Mouse (Mus musculus): ENCODE results near the gene Olfr1313. TPM values are rescaled to one million over a fixed set of nuclear protein-coding genes. Genes with fewer than 3 reads are reported as not detected.

Gene Olfr1313
- polyA plus RNA-seq (2015; fragmentation: Illumina TruSeq; extraction: RNeasy Lipid Tissue Mini Kit (QIAGEN cat#74804); ENCODE audit: insufficient read depth, low read depth, low replicate concordance): not detected

DNA sequence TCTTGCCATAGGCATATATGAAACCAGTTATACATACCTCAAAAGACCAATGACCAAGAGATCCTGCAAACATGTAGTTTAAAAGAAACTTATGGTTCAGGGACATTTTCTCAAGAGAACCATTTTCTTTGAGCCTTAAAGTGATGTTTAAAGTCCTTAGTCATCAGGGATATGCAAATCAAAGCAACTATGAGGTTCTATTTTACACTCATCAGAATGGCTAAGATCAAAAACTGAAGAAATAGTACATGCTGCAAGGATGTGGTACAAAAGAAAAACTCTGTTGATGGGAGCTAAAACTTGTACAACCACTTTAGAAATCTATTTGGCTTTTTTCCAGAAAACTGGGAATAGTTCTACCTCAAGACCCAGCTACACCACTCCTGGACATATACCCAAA is at the start of gene Olfr1313:
Gene Olfr1313, minus strand, starts transcription at position 101 of the 400 bp plus-strand sequence.

DNA sequence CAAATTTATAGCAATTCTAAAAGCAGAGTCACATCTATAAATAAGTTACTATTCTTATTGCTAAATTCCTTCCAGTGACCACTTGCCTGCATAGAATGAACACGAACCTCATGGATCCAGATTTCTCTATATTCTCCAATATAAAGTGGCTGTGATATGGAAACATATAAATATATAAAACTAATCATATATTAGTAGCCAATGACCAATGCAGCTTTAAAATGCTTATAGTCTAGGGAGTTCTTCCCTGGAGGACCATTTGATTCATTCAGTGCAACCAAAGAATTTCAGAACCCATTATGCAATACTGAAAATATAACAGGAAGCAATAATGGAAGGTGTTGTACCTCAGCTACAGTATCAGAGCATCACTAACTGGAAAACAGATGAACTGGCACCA is 37.7 kb upstream of the Olfr1313 start, which contains the start of gene Olfr1315-ps1:
Gene Olfr1315-ps1, minus strand, starts transcription at position 101 of the 400 bp plus-strand sequence.

DNA sequence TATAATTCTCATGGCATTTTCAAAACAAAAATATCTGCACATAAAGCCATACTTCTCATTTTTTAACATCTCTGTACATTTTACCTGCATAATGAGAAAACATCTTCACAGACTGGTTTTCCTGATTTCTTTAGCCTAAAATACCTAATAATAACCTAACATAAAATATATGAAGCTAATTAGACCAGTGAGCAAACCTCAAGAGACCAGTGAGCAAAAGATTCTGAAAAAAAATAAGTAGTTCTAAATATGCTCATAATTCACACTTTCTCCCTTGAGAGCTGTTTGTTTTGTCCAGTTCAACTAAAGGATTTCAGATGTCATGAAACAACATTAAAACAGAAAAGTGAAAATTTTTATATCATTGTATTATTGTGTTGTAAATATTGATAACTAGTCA is 19.0 kb upstream of the Olfr1313 start, which contains the start of gene Olfr1314:
Gene Olfr1314, minus strand, starts transcription at position 101 of the 400 bp plus-strand sequence.

DNA sequence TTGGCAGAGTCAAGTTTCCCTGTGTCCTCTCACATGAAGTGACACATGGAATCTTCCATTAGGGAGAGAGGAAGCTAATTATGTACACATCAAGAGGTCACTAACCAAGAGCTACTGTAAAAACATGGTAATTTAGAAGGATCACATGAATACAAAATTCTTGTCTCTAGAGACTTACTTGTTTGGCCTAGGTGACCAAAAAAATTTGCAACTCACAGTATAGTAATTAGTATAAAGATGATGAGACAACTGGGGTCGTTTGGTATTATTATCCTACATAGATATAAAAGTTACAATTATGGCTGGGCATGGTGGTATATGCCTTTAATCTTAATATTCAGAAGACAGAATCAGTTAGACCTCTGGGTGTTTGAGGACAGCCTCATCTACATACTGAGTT is 27.5 kb downstream of the Olfr1313 start, which contains the start of gene Olfr1312:
Gene Olfr1312, minus strand, starts transcription at position 101 of the 400 bp plus-strand sequence.

DNA sequence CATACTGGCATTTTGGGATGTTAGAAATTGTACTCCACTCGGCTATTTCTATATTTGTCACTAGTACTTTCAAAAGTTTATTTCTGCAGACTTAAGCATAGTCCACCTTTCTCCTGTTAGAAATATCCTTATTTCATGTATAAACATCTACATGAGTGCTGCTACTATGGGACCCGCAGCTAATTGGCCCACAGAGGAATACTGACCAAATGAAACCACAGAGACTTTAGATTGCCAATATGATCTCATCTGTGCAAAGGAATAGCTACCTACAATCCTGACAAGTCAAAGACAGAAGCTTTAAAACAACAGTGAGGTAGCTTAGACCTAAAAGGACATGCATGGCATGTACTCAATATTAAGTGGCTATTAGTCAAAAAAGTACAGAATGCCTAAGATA is 53.3 kb downstream of the Olfr1313 start, which contains the start of gene Olfr1311:
Gene Olfr1311, minus strand, starts transcription at position 101 of the 400 bp plus-strand sequence.

Other genes starting within 250 kb of the Olfr1313 start
- not detected for gene Olfr1305, start 200.7 kb downstream of the Olfr1313 start, polyA plus RNA-seq (2015; fragmentation: Illumina TruSeq; extraction: RNeasy Lipid Tissue Mini Kit (QIAGEN cat#74804); ENCODE audit: insufficient read depth, low read depth, low replicate concordance)
- gene Olfr1306, start 161.6 kb downstream of the Olfr1313 start, polyA plus RNA-seq (2015; fragmentation: Illumina TruSeq; extraction: RNeasy Lipid Tissue Mini Kit (QIAGEN cat#74804); ENCODE audit: insufficient read depth, low read depth, low replicate concordance): not detected
- not detected for gene Olfr1307, start 128.4 kb downstream of the Olfr1313 start, polyA plus RNA-seq (2015; fragmentation: Illumina TruSeq; extraction: RNeasy Lipid Tissue Mini Kit (QIAGEN cat#74804); ENCODE audit: insufficient read depth, low read depth, low replicate concordance)
- not detected for gene Olfr1308, start 112.9 kb downstream of the Olfr1313 start, polyA plus RNA-seq (2015; fragmentation: Illumina TruSeq; extraction: RNeasy Lipid Tissue Mini Kit (QIAGEN cat#74804); ENCODE audit: insufficient read depth, low read depth, low replicate concordance)
- gene Olfr1309, start 87.6 kb downstream of the Olfr1313 start, polyA plus RNA-seq (2015; fragmentation: Illumina TruSeq; extraction: RNeasy Lipid Tissue Mini Kit (QIAGEN cat#74804); ENCODE audit: insufficient read depth, low read depth, low replicate concordance): not detected
- gene Olfr1310, start 65.1 kb downstream of the Olfr1313 start, polyA plus RNA-seq (2015; fragmentation: Illumina TruSeq; extraction: RNeasy Lipid Tissue Mini Kit (QIAGEN cat#74804); ENCODE audit: insufficient read depth, low read depth, low replicate concordance): not detected
- gene Olfr1311, start 53.4 kb downstream of the Olfr1313 start, polyA plus RNA-seq (2015; fragmentation: Illumina TruSeq; extraction: RNeasy Lipid Tissue Mini Kit (QIAGEN cat#74804); ENCODE audit: insufficient read depth, low read depth, low replicate concordance): not detected
- gene Olfr1312, start 27.6 kb downstream of the Olfr1313 start, polyA plus RNA-seq (2015; fragmentation: Illumina TruSeq; extraction: RNeasy Lipid Tissue Mini Kit (QIAGEN cat#74804); ENCODE audit: insufficient read depth, low read depth, low replicate concordance): not detected
- gene Olfr1314, start 18.9 kb upstream of the Olfr1313 start, polyA plus RNA-seq (2015; fragmentation: Illumina TruSeq; extraction: RNeasy Lipid Tissue Mini Kit (QIAGEN cat#74804); ENCODE audit: insufficient read depth, low read depth, low replicate concordance): not detected
- gene Olfr1315-ps1, start 37.6 kb upstream of the Olfr1313 start, polyA plus RNA-seq (2015; fragmentation: Illumina TruSeq; extraction: RNeasy Lipid Tissue Mini Kit (QIAGEN cat#74804); ENCODE audit: insufficient read depth, low read depth, low replicate concordance): not detected
- gene Olfr1316, start 57.1 kb upstream of the Olfr1313 start, polyA plus RNA-seq (2015; fragmentation: Illumina TruSeq; extraction: RNeasy Lipid Tissue Mini Kit (QIAGEN cat#74804); ENCODE audit: insufficient read depth, low read depth, low replicate concordance): not detected
- gene Olfr1317, start 62.5 kb upstream of the Olfr1313 start, polyA plus RNA-seq (2015; fragmentation: Illumina TruSeq; extraction: RNeasy Lipid Tissue Mini Kit (QIAGEN cat#74804); ENCODE audit: insufficient read depth, low read depth, low replicate concordance): not detected
- gene Olfr1318, start 76.4 kb upstream of the Olfr1313 start, polyA plus RNA-seq (2015; fragmentation: Illumina TruSeq; extraction: RNeasy Lipid Tissue Mini Kit (QIAGEN cat#74804); ENCODE audit: insufficient read depth, low read depth, low replicate concordance): not detected
- 4.5 TPM for gene Lpcat4, start 161.6 kb upstream of the Olfr1313 start, polyA plus RNA-seq (2015; fragmentation: Illumina TruSeq; extraction: RNeasy Lipid Tissue Mini Kit (QIAGEN cat#74804); ENCODE audit: insufficient read depth, low read depth, low replicate concordance)
- gene Nutm1, start 181.4 kb upstream of the Olfr1313 start, polyA plus RNA-seq (2015; fragmentation: Illumina TruSeq; extraction: RNeasy Lipid Tissue Mini Kit (QIAGEN cat#74804); ENCODE audit: insufficient read depth, low read depth, low replicate concordance): not detected
- gene Nop10, start 184.1 kb upstream of the Olfr1313 start, polyA plus RNA-seq (2015; fragmentation: Illumina TruSeq; extraction: RNeasy Lipid Tissue Mini Kit (QIAGEN cat#74804); ENCODE audit: insufficient read depth, low read depth, low replicate concordance): 25.2 TPM
- 9.5 TPM for gene Slc12a6, start 188.0 kb upstream of the Olfr1313 start, polyA plus RNA-seq (2015; fragmentation: Illumina TruSeq; extraction: RNeasy Lipid Tissue Mini Kit (QIAGEN cat#74804); ENCODE audit: insufficient read depth, low read depth, low replicate concordance)
- gene Gm21985, start 188.5 kb upstream of the Olfr1313 start, polyA plus RNA-seq (2015; fragmentation: Illumina TruSeq; extraction: RNeasy Lipid Tissue Mini Kit (QIAGEN cat#74804); ENCODE audit: insufficient read depth, low read depth, low replicate concordance): not detected